Mouse (Mus musculus) stomach, postnatal 0 days (tissue): ENCODE measurements around the gene Ankk1. TPM values are rescaled to one million over a fixed set of nuclear protein-coding genes. Genes with fewer than 3 reads are reported as not detected.

ENCODE experiments used
- ATAC-seq: fragments of 200-750 bp; cut with Nextera tagmentation; 2 replicates; pipeline ENCODE4 v1.8.0; 2017; ENCODE audit not compliant: low FRiP score, low TSS enrichment
- DNase-seq: peaks from one replicate; pipeline ENCODE4 v3.0.0-alpha.2; 2016; ENCODE audit warnings: low spot score
- H3K27ac ChIP-seq: fragments of 300-500 bp; sonication (generic); replicated peaks from 2 replicates; pipeline ENCODE4 v1.5.1; 2014; ENCODE audit warnings: mild to moderate bottlenecking, control low read depth
- H3K27me3 ChIP-seq: fragments of 300-500 bp; sonication (generic); 2 replicates; pipeline ENCODE4 v1.6.1; 2014; ENCODE audit warnings: low read length; ENCODE audit not compliant: control insufficient read depth, insufficient read depth
- H3K36me3 ChIP-seq: fragments of 300-500 bp; sonication (generic); 2 replicates; pipeline ENCODE4 v1.6.1; 2014; ENCODE audit warnings: low read length, mixed read lengths; ENCODE audit not compliant: control insufficient read depth, insufficient read depth
- H3K4me1 ChIP-seq: fragments of 300-500 bp; sonication (generic); replicated peaks from 2 replicates; pipeline ENCODE4 v1.6.1; 2014; ENCODE audit warnings: antibody characterized with exemption; ENCODE audit not compliant: control insufficient read depth, insufficient read depth
- H3K4me2 ChIP-seq: fragments of 300-500 bp; sonication (generic); replicated peaks from 2 replicates; pipeline ENCODE4 v1.6.1; 2014; ENCODE audit warnings: low read depth, mild to moderate bottlenecking, control low read depth, moderate library complexity
- H3K4me3 ChIP-seq: fragments of 300-500 bp; sonication (generic); 2 replicates; pipeline ENCODE4 v1.5.1; 2014; ENCODE audit warnings: low read depth, low read length, control low read depth
- H3K9ac ChIP-seq: fragments of 300-500 bp; sonication (generic); 2 replicates; pipeline ENCODE4 v1.6.1; 2014; ENCODE audit warnings: mild to moderate bottlenecking, low read length, control low read depth, mixed read lengths
- H3K9me3 ChIP-seq: fragments of 300-500 bp; sonication (generic); 2 replicates; pipeline ENCODE4 v1.6.1; 2016; ENCODE audit warnings: low read length; ENCODE audit not compliant: control insufficient read depth
- CTCF ChIP-seq: IDR thresholded peaks from 2 replicates; pipeline ENCODE4 v1.5.1; 2016; ENCODE audit warnings: antibody characterized with exemption, low read depth, mild to moderate bottlenecking, moderate library complexity
- EP300 ChIP-seq: optimal IDR thresholded peaks from 2 replicates; pipeline ENCODE3; 2016; ENCODE audit warnings: antibody characterized with exemption
- WGBS: fragments of 180-500 bp; shearing (Covaris S2); extraction: QIAGEN DNeasy Blood & Tissue Kit; methylation state at CpG from one replicate; pipeline ENCODE4 v1.1.7; 2014; 5-methylcytosine and 5-hydroxymethylcytosine counted together
- polyA plus RNA-seq: library from polyadenylated mRNA; unstranded; fragments of >200 nt; fragmentation: Nextera tagmentation; extraction: Ambion mirVana; gene quantifications from 2 replicates; pipeline ENCODE4 v1.2.1, GENCODE M21; 2015

Ankk1 gene
- polyA plus RNA-seq, 1 experiment from 2014 or later: 2.6 TPM

- H3K4me1 ChIP-seq: no peaks in the 10 kb centered on the region
- H3K9ac ChIP-seq: no peak overlapping the region
- TF ChIP-seq EP300: no peak
- no peak for TF ChIP-seq CTCF
- H3K36me3 ChIP-seq: no peaks in the 10 kb centered on the region
- H3K4me2 ChIP-seq: no peak overlapping the region
- 88% methylated on average over 5 of the region's 5 CpGs for WGBS
- H3K4me3 ChIP-seq: no peak overlapping the region
- H3K27ac ChIP-seq: no peak overlapping the region
- no peaks in the 10 kb centered on the region for H3K9me3 ChIP-seq
- H3K27me3 ChIP-seq: no peaks in the 10 kb centered on the region
- DNase-seq (no peak), ATAC-seq (no peak)
Observed at GRCm38 (mm10) chr9:49407028-49407427, 19.8 kb downstream of the Ankk1 start.

- H3K27me3 ChIP-seq: no peaks in the 10 kb centered on the region
- no peak overlapping the region for H3K4me2 ChIP-seq
- no peak for DNase-seq
- no peaks in the 10 kb centered on the region for H3K36me3 ChIP-seq
- no peak overlapping the region for H3K4me3 ChIP-seq
- TF ChIP-seq CTCF: no peak
- TF ChIP-seq EP300: no peak
- H3K9me3 ChIP-seq: no peaks in the 10 kb centered on the region
- H3K27ac ChIP-seq: no peak overlapping the region
- H3K9ac ChIP-seq: no peak overlapping the region
- 44% methylated on average over 2 of the region's 2 CpGs for WGBS
- H3K4me1 ChIP-seq: no peaks in the 10 kb centered on the region
- no peak for ATAC-seq
Observed at GRCm38 (mm10) chr9:49403711-49404110, 23.1 kb downstream of the Ankk1 start.

- H3K4me2 ChIP-seq: no peak overlapping the region
- H3K27ac ChIP-seq: no peak overlapping the region
- TF ChIP-seq CTCF: no peak
- no peak for TF ChIP-seq EP300
- H3K9me3 ChIP-seq: no peaks in the 10 kb centered on the region
- H3K27me3 ChIP-seq: no peaks in the 10 kb centered on the region
- H3K36me3 ChIP-seq: no peaks in the 10 kb centered on the region
- H3K9ac ChIP-seq: no peak overlapping the region
- DNase-seq (no peak), ATAC-seq (no peak)
- no peak overlapping the region for H3K4me3 ChIP-seq
- no peaks in the 10 kb centered on the region for H3K4me1 ChIP-seq
Observed at GRCm38 (mm10) chr9:49396006-49396405, 30.8 kb downstream of the Ankk1 start.

- Histone ChIP-seq H3K27me3 (no peaks in the 10 kb centered on the region), H3K36me3 (no peaks in the 10 kb centered on the region), H3K9me3 (no peaks in the 10 kb centered on the region), H3K27ac (no peak overlapping the region), H3K4me2 (no peak overlapping the region), H3K4me3 (no peak overlapping the region), H3K9ac (no peak overlapping the region), H3K4me1 (no peaks in the 10 kb centered on the region)
- WGBS: 39% methylated on average over 2 of the region's 2 CpGs
- DNase-seq (no peak), ATAC-seq (no peak)
- TF ChIP-seq EP300: no peak
Observed at GRCm38 (mm10) chr9:49392242-49392641, 34.6 kb downstream of the Ankk1 start.

- Histone ChIP-seq H3K9me3 (no peaks in the 10 kb centered on the region), H3K9ac (no peak overlapping the region), H3K4me1 (no peaks in the 10 kb centered on the region), H3K4me3 (no peak overlapping the region), H3K27me3 (no peaks in the 10 kb centered on the region), H3K27ac (no peak overlapping the region), H3K36me3 (no peaks in the 10 kb centered on the region), H3K4me2 (no peak overlapping the region)
- 23% methylated on average over 11 of the region's 11 CpGs for WGBS
- DNase-seq (no peak), ATAC-seq (no peak)
- no peak for TF ChIP-seq CTCF
- TF ChIP-seq EP300: no peak
Observed at GRCm38 (mm10) chr9:49386119-49386518, 40.7 kb downstream of the Ankk1 start.

- no peak for DNase-seq
- Histone ChIP-seq H3K4me1 (no peaks in the 10 kb centered on the region), H3K36me3 (no peaks in the 10 kb centered on the region), H3K27ac (no peak overlapping the region), H3K27me3 (no peaks in the 10 kb centered on the region), H3K4me3 (no peak overlapping the region), H3K9me3 (no peaks in the 10 kb centered on the region), H3K4me2 (no peak overlapping the region), H3K9ac (no peak overlapping the region)
- no peak for TF ChIP-seq EP300
- 25% methylated on average over 7 of the region's 7 CpGs for WGBS
- ATAC-seq: no peak
Observed at GRCm38 (mm10) chr9:49385301-49385700, 41.5 kb downstream of the Ankk1 start.

GRCm38 (mm10) chr9:49384855-49385254 lies 42.0 kb downstream of the Ankk1 start:
- Histone ChIP-seq H3K27me3 (no peaks in the 10 kb centered on the region), H3K9me3 (no peaks in the 10 kb centered on the region), H3K36me3 (no peaks in the 10 kb centered on the region), H3K4me2 (no peak overlapping the region), H3K4me3 (no peak overlapping the region), H3K4me1 (no peaks in the 10 kb centered on the region), H3K27ac (no peak overlapping the region), H3K9ac (no peak overlapping the region)
- TF ChIP-seq CTCF (no peak), EP300 (no peak)
- 83% methylated on average over 6 of the region's 6 CpGs for WGBS
- DNase-seq: no peak
- no peak for ATAC-seq
